Mouse (Mus musculus) urinary bladder, postnatal 36 days (tissue): ENCODE data around the gene Mpv17l.
"Not testable (repeated sequence)": the region's sequence is repeated elsewhere in the genome, so short reads cannot be mapped to it uniquely, and the experiment has no call there.

Experiments used
- DNase-seq, 2 experiments: peaks; one replicate each; pipeline ENCODE4 v3.0.0; 2022; ENCODE audit warnings: low spot score in 2 of 2, mixed read lengths in 1 of 2

Gene Mpv17l

DNA sequence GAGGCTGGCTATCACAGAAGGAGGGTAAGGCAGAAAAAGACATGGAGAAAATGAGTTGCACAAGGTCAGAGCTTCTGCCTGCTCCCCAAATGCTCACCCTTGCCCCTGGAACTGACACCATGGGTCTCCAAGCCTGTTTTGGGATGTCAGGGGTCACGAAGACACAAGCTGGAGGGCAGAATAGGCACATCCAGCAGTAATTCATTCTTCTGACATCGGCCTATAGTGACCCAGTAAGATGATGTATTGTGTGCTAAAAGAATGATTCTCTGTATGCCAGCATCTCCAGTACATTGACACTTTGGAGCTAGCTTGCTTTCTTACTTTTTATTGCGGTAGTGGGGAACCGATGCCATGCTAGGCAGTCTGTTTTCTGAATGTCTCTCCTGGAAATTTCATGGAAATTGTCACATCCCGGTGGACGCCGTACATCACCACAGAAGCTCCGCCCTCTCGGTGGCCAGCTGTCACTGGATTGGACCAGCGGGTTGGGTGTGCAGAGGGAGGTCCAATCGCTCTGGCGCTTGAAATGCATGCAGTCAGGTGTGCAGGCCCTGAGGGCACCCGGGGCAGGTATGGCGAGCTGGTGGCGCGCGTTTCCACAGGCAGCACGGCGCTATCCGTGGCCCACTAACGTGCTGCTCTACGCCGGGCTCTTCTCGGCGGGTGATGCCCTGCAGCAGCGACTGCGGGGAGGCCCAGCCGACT, 37.3 kb downstream of the Mpv17l start:
- peak; percentile 8 to 13 for DNase-seq

DNA sequence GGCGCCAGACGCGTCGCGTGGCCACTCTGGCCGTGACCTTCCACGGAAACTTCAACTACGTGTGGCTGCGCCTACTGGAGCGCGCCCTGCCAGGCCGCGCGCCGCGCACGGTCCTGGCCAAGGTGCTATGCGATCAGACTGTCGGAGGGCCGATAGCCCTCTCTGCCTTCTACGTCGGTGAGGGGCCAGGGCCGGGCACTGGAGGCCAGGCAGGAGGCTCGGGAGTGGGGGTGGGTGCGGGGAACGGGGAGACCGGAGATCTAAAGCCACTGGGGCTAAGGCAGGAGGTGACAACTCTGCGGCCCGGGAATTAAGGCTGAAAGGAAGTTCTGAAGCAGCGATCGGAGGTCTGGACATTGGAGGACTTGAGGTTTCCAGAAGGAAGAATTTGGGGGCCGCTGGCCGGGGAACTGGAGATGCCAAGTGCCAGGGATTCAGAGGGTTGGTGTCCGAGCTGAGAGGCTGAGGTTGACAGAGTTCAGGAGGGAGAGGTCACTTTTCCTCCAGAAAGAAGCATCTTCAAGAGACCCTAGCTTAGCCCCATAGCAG, 38.0 kb downstream of the Mpv17l start:
- no peak for DNase-seq

DNA sequence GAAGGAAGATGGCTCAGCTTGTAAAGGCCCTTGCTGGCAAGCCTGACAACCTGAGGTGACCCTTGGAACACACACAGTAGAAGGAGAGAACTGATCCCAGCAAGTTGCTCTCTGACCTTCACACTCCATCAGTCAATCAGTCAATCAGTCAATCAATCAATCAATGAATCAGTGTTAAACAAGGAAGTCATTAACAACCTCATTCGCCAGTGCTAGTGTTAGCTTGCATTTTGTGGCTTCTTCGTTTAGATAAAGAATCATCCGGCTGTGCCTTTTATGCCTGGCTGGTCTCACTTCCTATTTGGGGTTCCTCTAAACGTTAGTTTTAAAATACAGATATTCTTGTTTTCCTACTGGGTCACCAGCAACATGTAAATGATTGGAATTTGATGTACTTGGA, 41.2 kb downstream of the Mpv17l start:
- DNase-seq, result no peak

DNA sequence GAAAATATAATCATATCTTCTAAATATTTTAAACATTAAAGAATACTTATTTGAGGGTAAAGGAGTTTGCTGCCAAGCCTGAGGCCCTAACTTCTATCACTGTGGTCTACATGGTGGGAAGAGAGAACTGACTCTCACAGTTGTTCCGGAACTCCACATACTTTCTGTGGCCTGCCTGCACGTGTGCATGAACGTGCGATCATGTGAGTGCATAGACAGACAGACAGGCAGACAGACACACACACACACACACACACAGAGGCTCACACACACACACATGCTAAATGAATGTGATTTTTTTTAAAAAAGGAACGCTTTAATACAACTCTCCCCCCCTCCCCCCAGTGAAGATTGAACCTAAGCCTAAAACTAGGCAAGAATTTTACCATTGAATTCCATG, 41.8 kb downstream of the Mpv17l start:
- DNase-seq, result no peak

DNA sequence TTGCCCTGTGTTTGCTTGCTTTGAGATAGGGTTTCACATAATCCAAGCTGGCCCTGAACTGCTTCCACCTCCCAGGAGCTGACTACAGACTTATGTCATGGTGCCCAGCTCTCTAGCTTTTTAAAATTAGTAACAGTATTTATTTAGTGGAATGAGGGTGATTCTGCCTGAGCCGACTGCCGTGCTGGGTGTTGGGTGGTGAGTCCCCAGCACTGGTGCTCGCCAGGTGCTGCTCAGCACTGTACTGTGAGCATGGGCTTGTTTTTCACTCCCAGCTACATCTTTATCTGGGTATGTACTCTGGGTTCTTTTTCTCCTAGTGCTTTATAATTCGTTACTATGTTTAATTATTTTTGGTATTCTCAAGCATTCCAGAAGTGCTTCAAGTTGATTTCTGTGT, 42.2 kb downstream of the Mpv17l start:
- no peak for DNase-seq

DNA sequence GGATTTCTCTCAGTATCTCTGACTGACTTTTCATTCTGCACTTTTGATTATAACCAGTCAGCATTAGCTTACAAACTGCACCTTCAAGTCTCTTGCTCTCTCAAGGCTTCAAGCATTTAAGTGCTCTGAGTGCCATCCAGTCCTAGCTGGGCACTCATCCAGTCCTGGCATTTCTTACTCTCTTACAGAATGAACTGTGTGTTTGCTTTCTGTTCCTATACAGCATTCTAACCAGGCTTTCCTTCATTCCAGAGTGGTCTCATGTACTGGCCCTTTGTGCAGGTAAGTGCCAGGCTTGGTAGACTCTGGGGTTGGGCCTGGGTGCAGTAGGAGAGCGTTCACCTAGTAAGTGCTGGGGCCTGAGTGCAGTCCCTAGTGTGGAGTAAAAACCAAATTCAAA, 43.3 kb downstream of the Mpv17l start:
- DNase-seq, result no peak

DNA sequence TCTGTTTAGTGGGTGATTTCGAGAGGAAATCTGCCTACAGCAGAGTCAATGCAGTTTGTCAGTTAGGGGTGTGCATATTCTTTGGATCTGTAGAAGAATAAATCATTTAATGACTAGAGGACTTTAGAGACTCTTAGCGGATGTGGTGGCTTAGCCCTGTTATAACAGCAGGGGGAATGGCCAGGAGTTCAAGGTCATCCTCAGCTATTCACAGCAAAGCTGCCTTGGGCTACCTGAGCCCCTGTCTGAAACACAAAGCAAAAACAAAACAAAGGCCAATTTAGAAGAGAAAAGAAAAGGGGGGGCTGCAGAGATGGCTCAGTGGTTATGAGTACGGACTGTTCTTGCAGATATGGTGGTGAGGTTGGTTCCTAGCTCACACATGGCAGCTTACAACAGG, 48.3 kb downstream of the Mpv17l start:
- no peak for DNase-seq

DNA sequence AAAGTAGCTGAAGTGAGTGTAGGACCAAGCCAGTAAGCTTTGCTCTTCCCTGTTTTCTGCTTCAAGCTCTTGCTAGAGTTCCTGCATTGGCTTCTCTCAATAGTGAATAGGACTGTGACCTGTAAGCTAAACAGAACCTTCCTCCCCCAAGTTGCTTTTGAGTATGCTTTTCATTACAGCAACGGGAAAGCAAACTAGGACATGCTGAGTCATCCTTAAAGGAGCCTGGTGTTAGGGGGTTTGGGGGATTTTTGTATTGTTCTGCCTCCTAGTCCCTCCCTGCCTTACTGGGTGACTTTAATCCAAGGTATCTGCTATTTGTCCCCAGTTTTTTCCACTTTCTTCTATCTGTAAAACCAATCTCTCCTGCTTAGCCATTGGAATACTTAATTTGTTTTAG, 59.1 kb downstream of the Mpv17l start:
- no peak for DNase-seq

DNA sequence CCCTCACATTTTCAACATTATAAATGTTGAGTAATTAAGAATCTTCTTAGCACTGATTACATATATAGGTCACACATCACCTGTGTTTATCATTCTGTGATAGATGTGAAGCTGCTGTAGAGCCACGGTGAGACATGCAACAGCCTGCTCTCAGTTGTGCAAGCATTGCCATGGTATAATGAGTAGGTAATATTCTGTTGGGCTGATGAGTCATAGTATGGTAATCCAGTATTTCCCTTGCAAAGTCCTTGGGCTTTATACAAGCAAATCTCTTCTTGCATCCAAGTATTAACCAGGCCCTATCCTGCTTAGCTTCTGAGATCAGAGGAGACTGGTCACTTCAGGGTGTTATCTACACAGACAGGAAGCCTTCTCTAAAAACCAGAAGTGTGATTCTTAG, 66.1 kb downstream of the Mpv17l start:
- no peak for DNase-seq

DNA sequence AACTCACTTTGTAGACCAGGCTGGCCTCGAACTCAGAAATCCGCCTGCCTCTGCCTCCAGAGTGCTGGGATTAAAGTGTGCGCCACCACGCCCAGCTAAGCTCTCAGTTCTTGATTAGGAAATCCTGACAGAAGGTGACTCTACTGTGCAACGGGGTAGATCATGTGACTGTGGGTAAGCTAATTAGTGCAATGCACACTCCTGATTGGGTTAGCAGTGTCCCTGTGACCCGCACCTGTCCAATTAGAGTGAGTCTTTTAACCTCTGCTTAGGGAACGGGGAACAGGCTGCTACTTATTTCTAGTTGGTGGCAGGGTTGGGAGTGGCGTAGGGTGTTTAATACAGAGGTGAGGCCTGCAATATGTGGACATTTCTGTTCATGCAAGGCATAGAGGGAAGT, 69.1 kb downstream of the Mpv17l start:
- DNase-seq, result no peak

DNA sequence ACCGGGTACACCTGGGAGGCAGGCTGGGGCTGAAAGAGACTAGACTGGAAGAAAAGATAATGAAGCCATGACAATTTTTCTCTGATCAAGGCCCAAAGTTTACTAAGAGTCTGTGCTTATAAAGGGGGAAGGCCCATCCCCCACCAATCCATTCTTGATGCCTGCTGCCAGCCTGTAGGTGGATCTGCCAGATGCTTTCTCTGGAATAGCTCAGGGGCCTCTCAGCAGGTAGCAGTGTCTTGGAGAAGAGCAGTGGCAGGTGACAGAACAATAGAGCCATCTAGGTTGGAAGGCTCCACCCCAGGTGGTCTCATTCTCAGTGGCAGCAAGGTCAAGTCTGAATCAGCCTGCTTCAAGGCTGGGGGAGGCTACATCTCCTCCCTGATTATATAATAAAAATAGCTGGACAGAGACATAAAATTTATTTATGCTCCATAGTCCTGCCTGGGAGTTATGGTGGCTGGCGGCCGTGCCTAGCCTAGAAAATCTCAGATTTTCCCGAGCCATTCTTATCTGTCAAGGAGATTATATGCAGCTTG, 73.5 kb downstream of the Mpv17l start:
- DNase-seq, result not testable (repeated sequence)

DNA sequence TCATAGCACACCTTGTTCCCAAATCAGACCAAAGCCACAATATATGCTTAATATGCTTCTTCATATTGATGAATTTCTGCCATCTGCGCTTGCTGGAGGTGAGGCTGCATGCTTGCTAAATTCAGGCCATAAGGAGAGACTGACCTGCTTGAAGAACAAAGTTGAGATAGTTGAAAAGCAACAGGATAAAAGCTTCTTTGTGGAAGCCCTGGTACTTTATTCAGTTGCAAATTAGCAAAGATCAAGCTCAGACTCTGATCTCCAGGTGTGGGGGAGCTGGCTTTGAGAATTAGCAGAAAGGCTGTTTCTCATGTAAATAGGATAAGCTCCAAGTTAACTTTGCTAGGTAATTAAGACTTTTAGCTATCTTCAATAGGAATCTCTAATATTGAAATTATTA, 74.1 kb downstream of the Mpv17l start:
- not testable (repeated sequence) for DNase-seq

DNA sequence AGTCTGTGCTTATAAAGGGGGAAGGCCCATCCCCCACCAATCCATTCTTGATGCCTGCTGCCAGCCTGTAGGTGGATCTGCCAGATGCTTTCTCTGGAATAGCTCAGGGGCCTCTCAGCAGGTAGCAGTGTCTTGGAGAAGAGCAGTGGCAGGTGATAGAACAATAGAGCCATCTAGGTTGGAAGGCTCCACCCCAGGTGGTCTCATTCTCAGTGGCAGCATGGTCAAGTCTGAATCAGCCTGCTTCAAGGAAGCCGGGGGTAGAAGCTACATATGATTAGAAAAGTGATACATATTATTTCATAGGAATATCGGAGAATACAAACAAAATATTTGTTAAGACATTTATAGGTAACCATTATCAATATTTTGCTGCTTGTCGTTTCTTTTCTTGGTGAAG, 78.8 kb downstream of the Mpv17l start:
- not testable (repeated sequence) for DNase-seq

DNA sequence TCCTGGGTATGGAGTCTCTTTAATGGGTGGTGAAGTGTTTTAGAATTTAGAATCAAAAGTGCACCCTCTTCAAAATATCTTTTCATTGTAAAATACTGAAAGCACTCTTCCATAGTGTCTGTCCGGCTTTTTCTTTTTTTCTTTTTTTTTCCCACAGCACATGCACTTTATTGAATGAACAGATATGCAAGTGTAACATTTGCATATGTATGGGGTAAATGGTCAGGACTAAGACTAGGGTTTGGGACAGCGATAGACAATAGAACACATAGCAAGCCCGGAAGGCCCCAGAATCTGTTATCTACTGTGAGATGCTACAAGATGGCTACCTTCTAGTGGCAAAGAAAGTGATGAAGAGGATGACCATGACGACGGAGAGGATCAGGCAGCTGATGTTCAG, 80.2 kb downstream of the Mpv17l start:
- DNase-seq, result no peak

DNA sequence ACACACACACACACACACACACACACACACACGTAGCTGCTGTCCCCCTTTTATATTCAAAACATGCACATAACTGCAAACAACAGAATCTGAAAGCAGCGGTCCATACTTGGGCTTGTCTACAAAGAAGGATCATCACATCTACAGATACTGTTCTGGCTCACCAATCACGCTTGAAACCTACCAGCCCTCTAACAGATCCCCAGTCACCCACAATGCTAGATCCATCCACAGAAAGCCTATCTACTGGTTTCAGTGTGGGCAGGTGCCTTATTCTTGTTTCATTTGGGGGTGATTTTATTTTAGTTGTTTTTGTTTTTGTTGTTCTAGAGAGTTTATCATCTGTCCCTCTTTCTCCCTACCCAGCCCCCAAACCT, 83.2 kb downstream of the Mpv17l start:
- DNase-seq, result no peak

DNA sequence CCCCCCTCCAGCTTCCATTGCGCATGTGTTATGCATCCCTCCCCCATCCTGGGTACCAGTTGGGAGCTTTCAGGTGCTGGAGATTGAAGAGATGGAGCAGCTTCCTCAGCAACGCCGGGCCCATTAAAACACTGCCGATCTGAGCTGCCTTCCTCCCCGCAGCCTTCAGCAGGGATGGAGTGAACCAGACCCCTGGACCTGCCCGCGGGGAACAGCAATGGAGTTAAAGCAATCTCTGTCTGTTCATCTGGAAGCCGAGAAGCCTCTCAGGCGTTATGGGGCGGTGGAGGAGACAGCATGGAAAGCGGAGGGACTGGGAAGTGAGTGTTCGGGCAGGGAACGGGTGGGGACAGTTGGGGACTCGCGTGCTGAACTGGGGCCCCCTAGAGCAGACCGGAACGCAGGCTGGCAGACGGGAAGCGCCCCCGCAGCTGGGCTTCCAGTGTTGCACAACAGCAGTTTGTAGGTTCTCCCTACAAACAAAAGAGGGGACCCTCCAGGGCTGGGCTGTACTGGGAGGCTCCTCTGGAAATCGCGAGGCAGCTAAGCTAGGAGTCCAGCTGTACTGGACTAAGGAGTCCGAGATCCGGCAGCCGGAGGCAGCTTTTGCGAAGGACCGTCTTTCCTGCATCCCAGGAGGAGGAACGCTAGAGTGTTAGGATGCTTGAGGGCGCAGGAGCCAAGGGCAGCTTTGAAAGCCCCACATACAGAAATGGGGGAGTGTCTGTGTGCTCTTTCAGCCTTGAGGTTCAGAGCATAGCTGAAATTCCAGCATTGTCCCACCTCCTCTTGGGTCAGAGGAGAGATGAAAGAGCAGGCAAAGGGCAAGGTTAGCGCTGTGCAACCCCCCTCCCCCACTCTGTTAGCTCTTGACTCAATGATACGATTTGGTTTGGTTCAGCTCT, 83.9 kb downstream of the Mpv17l start, which contains the start of the genes 2900011O08Rik and Ifitm7:
Gene 2900011O08Rik, plus strand, starts transcription at position 31 of the 905 bp plus-strand sequence.
Gene Ifitm7, minus strand, starts transcription at position 315 of the 905 bp plus-strand sequence.
- DNase-seq, result no peak

DNA sequence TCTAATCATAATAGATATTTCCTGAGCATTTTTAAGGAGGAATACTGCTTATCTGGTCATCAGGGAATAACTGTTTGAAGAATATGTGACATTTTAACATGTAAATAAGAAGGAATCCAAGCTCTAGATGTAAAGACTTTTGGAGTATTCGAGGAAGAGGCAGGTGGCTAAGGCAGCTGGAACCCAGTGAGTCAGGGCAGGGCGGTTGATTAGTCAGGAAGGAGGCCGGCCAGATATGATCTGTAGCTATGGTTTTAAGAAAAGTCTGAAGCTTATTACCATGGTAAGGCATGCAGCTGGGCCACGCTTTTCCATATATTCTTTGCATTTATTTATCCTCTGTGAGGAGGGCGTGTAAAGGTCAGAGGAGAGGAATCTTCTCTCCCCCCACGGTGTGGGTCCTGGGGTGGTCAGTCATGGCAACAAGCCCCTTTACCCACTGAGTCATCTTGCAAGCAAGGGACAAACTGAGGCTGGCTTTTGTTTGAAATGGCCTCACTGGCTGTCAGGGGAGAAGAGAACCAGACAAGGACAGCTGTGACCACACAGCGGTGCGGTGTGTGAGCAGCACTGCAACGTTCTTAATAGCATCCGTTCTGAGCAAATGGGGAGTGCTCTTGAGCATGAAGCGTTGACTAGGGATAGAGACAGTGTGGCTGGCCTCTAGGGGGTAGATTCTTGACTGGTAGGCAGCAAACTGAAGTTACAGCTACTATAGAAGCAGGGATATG, 89.7 kb downstream of the Mpv17l start:
- DNase-seq, result no peak

DNA sequence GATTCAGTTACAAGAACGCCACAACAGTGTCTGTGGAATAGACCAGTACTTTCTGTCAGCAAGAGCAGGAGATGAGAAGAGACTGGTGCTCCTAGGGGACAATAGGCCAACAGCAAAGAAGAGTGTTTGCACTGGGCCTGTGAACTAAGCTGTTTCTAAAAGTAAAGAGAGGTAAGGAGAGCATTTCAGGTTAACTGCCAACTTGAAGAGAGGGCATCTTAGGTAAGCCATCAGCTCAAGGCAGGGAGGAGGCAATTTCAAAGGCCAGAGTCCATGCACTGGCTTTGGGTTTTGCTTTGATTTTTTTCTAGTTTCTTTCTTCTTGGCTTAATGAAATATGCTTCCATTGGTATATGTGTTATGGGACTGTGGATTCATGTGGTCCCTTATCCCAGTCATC, 91.1 kb downstream of the Mpv17l start:
- no peak for DNase-seq

DNA sequence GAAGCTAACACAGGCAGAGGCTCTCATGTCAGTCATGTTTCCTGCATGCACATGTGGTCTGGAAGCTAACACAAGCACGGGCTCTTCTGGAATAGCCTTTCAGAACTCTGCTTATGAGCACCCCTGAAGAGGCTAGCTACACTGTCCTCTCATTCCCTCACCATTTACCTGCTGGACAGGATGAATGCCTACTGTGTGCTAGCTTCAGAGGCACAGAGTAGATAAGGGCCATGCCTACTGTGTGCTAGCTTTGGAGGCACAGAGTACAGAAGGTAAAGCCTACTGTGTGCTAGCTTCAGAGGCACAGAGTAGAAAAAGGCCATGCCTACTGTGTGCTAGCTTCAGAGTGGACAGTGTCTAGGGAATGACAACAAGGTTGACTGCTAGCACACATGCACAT, 91.5 kb downstream of the Mpv17l start:
- DNase-seq, result no peak
